Mouse (Mus musculus): ENCODE results near the gene Sptbn4.

The Sptbn4 gene

DNA sequence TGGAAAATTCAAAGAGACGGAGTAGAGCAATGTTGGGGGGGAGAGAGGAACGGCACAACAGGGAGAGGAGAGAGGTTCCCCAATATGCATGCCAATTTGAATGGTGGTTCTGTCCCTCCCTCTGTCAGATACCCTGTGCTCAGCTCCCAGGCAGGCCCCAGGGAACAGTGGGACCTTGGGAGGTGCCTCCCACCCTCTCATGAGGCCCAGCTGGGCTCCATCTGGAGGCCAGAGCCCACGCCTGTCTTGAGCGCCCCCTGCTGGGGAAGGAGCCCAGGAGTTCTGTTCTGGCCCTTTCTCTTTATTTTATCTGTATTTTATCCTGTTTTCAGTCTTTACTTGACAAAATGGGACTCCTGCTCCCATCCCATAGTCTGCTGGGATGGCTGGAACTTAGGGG is 62.8 kb downstream of the Sptbn4 start:
- peak; percentile 68 for DNase-seq (ENCODE audit: low read depth, low spot score)

DNA sequence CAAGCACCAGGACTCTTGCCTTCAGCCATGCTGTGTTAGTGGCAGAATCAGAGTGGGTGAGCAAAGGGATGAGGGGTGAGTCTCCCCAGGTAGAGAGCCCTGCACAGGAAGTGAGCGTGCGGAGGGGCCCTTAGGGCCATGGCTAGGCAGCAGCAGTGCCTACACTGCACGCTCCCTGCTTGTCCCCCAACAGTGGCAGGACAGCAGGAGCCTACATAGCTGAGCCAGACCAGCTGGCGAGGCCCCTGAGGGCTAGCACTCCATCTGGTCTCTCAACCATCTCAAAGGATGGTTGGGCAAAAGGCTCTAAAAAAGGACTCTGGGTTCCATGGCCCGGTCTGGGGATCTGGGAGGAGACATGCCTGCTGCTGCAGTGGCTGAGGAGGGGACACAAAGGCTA is 63.4 kb downstream of the Sptbn4 start:
- DNase-seq (ENCODE audit: low read depth, low spot score), result no peak

DNA sequence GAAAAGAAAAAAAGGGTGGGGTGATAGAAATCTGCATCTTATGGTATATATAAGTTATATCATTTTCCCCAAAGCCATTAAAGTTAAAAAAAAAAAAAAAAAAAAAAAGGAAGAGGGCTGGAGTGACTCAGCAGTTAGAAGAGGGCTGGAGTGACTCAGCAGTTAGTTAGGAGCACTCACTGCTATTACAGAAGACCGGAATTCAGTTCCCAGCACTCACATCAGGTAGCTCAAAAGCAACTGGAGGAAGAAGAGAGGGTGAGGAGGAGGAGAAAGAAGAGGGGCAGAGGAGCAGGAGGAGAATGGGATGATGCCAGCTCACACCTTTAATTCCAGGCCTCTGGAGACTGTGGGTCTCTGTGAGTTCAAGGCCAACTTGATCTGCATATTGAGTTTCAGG is 64.3 kb downstream of the Sptbn4 start:
- DNase-seq (ENCODE audit: low read depth, low spot score), result peak; percentile 77

DNA sequence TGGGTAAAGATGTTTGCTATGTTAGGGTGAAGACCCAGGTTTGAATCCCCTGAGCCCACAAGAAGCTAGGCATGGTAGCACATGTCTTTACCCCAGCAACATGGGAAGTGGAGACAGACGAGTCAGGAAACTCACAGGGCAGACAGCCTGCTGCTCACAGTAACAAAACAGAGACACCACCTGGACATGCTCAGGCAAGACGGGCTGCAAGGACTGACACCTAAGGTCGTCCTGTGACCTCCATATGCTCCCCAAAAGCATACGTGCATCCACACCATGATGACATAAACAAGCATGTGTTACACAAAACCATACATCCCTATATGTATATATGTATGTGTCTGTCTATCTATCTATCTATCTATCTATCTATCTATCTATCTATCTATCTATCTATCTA is 65.9 kb downstream of the Sptbn4 start:
- DNase-seq (ENCODE audit: low read depth, low spot score), result peak; percentile 47

DNA sequence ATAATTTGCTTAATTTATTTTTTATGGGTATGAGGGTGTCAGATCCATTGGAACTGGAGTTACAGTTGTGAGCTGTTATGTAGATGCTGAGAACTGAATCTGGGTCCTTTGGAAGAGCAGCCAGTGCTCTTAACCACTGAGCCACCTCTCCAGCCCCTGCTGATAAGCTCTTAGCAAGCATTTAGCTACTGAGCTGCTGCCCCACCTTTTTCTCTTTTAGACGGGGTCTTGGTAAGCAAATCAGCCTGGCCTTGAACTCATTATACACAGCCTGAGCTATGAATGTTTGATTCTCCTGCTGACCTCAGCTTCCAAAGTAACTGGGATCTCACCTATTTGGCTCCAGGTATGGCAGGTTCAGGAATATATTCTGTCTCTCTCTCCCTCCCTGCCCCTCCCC is 66.5 kb downstream of the Sptbn4 start:
- peak; percentile 74 for DNase-seq (ENCODE audit: low read depth, low spot score)

DNA sequence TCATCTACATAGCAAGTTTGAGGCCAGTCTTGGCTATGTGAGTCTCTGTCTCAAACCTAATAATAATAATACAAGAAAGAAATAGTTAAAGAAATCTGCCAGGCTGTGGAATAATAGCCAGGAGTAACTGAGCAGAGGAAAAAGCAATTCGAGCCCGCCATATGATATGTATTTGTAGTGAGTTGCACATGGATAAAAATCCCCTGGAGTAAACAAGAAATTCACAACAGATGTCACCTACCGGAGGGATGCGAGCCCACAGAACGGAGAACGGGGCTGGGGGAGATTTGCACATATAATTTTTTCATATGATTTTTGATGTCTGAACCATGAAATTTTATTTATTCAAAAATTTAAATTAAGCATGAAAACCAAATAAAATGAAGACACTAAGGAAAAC is 67.7 kb downstream of the Sptbn4 start:
- no peak for DNase-seq (ENCODE audit: low read depth, low spot score)

DNA sequence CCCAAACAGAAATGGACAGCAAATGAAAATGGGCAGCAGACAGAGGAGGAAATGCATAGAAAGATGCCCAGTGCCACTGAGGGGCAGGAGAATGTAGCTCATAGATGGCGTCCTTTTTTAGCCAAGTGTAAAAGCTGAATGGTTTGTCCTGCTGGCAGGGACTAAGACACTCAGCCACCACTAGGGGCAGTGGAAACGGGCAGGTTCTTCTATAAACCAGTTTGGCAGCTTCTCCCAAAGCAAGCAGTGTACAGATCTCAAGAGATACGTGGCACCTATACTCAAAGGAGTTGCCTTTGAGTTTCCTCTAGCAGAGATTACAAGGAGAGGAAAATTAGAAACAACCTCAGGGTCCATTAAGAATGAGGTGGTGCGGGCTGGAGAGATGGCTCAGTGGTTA is 69.1 kb downstream of the Sptbn4 start:
- peak; percentile 78 for DNase-seq (ENCODE audit: low read depth, low spot score)

DNA sequence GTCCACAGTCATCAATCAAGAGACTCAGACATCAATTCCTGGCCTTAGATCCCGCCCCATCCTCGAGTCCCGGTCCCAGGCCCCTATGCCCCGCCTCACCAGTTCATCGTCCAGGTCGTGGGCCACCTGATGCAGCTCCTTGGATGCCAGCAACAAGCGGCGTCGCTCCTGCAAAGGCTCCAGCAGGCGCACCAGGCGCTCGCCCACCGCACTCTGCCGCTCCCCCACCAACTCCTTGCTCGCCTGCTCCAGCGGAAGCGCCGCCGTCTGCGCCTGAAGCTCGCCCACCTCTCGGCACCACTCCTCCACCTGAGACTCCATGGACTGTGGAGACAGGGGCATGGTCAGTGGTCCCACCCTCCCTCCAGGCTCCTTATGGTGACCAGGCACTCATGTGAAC is 72.2 kb downstream of the Sptbn4 start:
- peak; percentile 36 for DNase-seq (ENCODE audit: low read depth, low spot score)

DNA sequence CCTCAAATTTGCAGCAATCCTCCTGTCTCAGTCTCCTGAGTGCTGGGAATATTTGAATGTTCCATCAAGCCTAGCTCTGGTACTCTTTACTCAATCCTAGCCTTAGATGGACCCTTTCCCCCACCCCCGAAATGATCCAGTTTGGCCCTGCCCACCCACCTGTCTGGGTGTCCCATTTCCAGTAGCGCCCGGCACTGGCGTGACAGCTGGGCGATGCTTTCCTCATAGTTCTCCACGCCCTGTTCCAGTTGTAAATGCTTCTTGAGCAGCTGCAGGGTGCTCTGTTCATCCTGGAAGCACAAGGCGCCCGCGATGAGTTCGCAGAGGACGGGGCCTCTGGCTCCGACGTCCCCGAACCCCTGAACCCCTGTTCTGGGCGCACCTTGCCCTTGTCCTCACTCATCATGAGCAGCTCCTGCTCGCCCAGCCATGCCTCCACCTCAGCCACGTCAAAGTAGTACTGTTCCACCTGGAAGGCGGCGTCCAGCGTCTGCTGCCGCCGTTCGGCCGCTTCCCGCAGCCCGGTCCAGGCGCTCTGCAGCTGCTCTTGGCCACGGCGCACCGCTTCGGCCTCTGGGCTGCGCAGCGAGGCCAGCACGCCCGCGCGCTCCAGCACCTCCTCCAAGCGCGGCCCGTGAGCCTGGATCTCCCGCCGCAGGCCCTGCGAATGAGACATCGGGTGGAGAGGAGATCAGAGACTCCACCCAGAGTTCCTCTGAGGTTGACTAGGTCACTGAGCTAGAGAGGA is 75.6 kb downstream of the Sptbn4 start:
- DNase-seq (ENCODE audit: low read depth, low spot score), result no peak

DNA sequence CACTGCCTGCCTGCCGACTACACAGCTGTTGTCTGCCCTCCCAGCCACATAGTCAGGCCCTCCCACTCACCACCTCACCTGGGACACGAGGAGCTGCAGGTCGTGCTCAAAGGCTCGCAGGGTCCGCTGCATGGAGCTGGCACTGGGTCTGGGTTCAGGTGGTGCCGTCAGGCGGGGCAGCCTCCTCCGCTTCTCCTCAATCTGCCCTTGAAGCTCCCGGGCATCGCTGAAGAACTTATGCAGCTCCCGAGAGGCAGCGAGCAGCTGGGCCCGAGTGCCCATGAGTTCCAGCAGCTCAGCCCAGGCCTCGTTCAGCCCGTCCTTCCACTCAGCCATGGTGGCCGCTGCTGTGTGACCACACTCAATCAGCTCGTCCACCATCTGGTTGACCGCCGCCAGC is 78.4 kb downstream of the Sptbn4 start:
- no peak for DNase-seq (ENCODE audit: low read depth, low spot score)

DNA sequence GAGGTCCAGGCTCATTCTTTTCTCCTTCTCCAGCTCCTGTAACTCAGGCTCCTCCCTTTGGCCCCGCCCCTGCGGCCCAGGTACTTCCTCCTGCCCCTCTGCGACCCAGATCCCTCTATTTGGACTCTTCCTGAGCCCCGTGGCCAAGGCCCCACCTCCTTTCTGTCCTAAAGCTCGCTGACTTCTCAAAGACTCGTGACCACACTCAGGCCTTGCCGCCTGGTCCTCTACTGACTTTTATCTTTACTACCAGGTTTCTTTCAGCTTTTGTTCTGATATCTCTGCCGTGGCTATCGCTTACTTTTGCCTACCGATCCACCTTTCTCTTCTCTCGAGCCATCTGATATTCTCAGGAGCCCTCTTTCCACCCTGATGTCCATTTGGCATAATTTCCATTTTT is 79.5 kb downstream of the Sptbn4 start:
- DNase-seq (ENCODE audit: low read depth, low spot score), result peak; percentile 81

DNA sequence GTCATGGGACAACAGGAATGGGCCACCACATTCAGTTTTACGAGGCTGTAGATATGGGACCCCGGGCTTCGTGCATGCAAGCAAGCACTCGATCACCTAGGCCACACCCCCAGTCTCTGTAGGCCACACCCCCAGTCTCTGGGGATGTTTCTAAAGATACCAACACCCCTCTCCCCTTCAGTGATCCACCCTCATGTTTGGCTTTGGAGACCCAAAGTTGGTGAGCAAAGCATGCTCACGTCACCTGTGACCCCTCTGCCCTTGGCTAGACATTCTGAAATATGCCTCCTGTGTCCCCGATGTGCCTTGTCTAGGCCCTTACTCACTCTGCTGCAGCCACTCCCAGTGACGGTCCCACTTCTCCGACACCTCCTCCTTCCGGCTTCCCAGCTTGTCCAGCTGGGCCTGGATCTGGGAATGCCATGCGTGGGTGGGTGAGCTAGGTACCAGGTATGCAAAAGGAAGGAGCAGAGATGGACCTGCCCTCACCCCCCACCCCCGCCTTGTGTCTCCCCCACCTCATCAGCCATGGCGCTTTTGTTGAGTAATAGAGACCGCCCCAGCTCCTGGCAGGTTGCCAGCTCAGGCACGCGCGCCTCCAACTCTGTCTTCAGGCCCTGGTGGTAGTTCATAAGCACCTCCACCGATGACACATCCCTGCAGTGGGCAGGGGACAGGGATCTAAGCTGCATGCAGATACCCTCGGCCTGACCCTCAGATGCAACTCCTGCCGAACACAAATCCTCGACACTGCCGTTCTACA is 81.2 kb downstream of the Sptbn4 start:
- DNase-seq (ENCODE audit: low read depth, low spot score), result peak; percentile 60

DNA sequence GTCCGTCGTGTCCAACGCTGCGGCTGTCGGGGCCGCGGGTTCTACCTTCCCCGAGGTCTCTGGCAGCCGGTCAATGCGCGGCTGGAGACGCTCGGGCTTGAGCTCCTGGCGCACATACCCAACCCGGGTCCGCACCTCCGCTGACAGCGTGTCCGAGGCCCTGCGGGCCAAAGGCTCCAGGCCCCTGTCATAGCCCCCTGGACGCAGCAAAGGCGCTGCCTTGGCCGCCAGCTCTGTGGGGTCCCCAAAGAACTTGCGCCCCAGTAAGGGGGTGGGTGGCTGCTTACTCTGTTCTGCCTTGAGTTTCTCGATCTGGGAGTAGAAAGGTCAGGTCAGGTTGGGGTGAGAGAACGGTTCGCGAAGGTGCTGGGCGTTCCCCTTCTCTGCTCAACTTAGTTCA is 83.1 kb downstream of the Sptbn4 start:
- no peak for DNase-seq (ENCODE audit: low read depth, low spot score)

DNA sequence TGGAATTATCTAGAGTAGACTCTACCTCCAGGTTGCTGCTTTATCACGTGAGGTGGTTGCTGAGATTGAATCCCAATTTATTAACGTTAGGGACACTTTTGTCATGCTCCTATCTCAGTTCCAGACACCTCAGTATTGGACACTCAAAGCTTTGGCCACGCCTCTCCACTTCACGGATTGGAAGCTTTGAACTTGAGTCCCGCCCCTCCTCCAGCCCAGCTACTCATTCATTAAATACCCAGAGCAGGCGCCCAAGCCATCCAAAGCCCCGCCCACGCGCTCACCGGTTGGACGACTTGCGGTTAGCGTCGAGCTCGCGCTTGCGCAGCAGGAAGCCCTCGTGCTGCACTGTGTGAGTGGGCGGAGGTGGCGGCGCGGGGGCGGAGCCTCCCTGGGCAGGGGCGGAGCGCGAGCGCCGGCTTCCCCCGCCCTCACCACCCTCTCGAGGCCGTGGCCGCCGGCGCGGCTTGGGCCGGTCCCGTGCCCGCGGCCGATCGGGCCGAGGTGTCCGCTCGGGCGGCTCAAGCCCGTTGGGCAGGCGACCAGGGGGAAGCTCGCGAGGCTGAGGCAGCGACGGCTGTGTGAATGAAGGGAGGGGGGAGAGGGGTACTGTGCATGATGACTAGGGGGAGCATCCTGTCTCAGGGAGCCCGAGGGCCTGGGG is 86.1 kb downstream of the Sptbn4 start:
- peak; percentile 100 for DNase-seq (ENCODE audit: low read depth, low spot score)

DNA sequence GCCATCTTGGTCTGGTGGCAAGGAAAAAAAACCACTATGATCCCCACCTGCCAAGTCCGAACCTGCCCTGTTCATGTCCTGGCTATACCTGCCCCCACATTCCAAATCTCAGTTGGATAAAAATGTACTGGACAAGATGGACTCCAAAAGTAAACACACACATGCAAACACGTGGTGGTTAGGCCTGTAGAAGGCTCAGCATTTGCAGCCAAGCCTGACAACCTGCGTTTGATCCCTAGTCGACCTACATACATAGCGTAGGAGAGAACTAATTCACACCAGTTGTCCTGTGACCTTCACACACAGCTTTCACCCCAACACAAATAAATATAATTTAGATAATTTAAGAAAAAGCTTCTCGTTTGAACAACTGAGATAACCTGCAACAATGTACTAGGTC is 86.7 kb downstream of the Sptbn4 start:
- no peak for DNase-seq (ENCODE audit: low read depth, low spot score)

DNA sequence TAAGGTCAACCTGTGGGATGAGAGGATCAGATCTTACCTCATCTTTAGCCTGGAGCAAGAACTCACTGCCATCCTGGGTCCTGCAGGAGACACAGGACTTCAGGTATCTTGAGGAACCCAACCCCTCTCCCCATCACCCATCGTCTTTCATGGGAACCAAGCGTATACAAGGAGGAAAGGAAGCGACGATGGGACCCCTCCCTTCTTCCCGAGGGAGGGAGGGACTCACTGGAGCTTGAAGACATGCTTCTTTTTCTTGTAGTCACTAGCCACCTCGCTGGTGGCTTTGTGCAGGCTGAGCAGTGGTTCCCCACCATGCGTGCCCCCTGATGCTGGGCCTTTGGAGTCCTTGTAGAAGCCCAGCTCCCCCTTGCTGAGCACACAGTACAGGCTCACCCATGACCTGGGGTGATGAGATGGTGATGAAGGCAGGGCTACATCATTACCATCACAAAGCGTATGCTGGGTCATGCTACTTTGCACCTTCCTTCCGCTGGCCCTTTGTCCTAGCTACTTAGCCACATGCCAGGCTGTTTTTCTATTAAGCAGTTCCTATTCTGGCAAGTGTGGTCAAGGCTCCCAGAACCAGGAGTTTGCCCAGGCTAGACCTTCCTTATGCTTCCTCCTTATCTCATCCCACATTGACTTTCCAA is 87.7 kb downstream of the Sptbn4 start:
- DNase-seq (ENCODE audit: low read depth, low spot score), result peak; percentile 74

DNA sequence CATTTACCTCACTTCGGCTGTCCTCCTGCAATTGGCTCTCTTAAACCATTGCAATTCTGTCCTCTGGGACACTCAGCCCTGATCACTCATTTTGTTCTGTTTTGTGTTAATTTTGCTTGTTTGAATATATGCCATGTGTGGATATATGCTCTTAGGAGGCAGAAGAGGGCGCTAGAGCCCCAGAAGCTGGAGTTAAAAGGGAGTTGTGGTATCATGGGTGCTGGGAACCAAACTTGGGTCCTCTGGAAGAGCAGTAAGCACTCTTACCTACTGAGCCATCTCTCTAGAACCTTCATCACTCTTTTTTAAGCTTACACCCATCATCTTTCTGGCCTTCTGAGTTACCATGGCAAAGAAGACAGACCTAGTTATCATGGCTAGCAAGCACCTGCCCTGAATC is 88.3 kb downstream of the Sptbn4 start:
- DNase-seq (ENCODE audit: low read depth, low spot score), result peak; percentile 57

DNA sequence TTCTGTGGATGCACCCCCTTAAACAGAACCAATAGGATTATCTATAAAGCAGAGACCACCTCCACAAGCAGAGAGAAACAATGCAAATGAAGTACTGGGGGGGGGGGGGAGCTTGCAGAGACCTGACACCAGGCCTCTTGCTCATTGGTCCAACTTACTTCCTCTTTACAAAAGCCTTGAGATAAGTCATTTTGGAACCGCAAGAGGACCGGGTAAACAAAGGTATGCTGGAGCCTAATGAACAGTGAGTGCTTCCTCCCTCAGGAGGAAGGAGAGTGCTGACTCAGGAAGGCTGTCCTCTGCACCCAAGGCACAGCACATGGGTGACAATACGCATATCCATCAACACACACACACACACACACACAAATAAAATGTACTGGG is 89.9 kb downstream of the Sptbn4 start:
- DNase-seq (ENCODE audit: low read depth, low spot score), result no peak

DNA sequence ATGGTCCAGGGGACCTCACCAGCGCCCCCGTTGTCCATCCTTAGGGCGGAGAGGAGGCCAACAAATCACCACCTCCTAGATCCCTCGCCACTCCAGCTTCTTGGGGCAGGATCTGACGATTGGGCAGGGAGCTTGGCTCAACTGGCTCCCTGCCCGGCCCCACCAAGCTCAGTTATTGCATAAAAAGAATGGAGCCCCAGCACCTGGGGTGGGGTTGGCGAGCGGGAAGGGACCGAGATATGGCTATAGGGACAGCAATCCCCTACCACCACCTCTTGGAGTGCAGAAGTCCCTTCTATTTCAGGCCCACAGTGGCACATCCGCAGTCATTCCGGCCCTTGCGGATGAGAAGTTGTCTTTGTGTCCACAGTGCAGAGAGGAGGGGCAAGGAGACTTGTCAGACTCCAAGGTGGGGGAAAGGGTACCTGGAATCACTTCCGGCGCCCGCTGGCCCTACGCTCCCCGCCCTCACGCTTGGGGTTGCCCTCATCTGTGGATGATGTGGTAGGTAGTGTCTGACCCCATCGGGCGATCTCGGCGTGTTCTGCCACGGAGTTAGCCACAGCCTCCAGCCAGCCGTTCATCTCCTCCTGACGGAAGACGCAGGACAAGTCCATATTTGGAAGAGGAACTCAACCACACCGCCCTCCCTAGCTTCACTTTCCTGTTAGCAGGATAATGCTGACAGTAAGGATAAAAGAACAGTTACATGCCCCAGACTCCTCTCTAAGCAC is 90.5 kb downstream of the Sptbn4 start, which contains the start of gene Gm20479:
Gene Gm20479, minus strand, starts transcription at position 559 of the 734 bp plus-strand sequence.
- DNase-seq (ENCODE audit: low read depth, low spot score), result no peak

DNA sequence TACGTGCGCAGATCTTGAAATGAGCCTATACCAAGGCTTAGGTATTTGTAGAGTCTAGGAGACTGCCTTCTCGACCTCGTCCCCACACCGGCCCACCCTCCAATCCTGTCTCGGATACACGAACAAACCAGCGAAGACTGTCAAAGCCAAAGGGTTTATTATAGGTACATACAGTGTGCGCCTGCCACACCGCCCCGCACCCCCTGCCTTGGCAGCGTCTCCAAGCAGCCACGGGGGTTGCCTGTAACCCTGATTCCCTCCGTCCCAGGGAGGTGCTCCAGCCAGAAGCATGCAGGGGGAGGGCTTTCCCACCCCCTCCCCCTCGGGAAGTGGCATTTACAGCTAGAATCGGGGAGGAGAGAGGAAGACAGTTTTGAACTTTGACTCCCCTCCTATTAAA is 91.2 kb downstream of the Sptbn4 start:
- no peak for DNase-seq (ENCODE audit: low read depth, low spot score)

DNA sequence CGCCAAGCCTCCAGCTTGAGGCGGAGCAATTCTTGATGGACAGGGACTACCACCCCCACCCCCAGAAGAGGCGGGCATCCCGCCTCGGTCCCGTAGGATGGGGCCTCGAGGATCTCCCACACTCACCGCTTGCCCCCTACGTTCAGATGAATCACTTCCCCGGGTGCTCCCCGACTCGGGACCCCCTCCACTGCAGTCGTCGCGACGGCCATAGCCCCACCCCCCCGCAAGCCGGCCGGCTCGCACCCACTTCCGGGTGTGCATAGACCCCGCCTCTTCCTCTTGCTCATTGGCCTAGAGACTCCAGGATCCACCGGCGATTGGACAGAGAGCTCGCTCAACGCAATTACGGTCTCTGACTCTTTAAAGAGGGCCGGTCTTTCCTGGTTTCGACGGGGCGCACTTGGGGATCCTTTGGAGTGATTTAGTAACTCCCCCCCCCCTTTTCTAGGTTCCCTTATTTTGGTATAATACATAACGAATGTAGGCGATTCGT is 91.7 kb downstream of the Sptbn4 start, which contains the start of gene Shkbp1:
Gene Shkbp1, minus strand, starts transcription at position 275 of the 496 bp plus-strand sequence.
- peak; percentile 92 for DNase-seq (ENCODE audit: low read depth, low spot score)

Data from ES-CJ7 (cell line).